Mouse (Mus musculus) monocyte, adult 5-6 weeks (primary cell): ENCODE measurements around the gene Mff. TPM values are rescaled to one million over a fixed set of nuclear protein-coding genes. Genes with fewer than 3 reads are reported as not detected.
A peak's percentile ranks its signal among the peaks of the same experiment; 100 is the strongest.

ENCODE experiments used
- ATAC-seq: fragments of 153-309, 156-312 bp; replicated peaks from 2 replicates; pipeline ENCODE4 v1.8.0; 2017; ENCODE audit warnings: mild to moderate bottlenecking; ENCODE audit not compliant: low TSS enrichment, insufficient number of reproducible peaks, severe bottlenecking, poor library complexity, low FRiP score
- total RNA-seq: library from RNA; stranded (forward); fragments of 200-1000, 200-491, 200-594 nt; gene quantifications from 3 replicates; pipeline ENCODE4 v1.2.3, GENCODE M21; 2017

Gene Mff
- total RNA-seq: 102 to 146 TPM (median 118 TPM) in 3 replicates

DNA sequence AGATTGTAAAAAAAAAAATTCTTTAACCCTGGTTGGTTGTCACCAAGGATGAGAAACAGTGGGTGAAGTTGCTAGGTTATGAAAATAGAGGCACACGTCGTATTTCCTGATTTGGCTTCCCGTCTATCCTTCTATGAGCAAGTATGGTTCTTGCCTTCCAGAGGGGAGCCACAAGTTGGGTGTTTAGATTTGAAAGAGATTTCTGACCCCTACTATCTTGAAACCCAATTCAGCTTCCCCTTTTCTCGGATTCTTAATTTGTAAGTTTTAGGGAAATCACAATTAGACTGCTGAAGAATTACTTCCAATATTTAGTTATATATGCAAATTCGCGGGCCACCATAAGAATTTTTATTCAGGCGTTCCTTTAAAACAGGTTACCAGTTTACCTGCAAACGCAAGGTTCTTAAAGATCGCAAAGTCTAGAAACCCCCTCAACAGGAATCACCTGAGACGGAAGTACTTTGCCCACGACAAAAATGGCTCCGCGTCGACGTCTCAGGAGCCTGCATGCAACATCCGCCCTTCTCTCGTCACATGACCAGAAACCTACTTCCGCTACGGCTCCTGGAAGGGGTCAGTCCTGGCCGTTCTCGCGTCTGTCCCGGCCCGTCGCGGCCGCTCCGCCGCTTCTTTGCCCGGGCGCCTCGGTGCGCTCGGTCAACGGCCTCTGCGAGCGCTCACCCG lies at the start of gene Mff:
Gene Mff, plus strand, starts transcription at position 552 of the 687 bp plus-strand sequence.
- peak; percentile 99 for ATAC-seq

DNA sequence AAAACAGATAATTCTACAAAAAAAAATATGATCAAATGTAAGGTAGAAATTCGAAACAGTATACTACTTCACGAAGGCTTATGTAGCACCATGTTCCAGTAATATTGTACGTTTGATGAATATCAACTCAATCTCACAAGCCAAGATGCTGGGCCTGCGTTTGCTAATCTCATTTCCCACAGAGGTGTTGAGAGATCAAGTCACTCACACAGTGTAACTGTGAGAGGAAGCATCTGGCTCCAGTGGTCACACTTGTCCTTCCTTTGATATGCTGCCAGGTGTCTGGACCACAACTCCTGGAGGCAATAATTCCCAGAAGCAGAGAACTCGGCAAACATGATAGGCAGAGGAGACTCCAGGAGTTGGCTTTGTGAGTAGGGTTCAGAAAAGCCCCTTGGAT lies 38.4 kb upstream of the Mff start:
- no peak for ATAC-seq

DNA sequence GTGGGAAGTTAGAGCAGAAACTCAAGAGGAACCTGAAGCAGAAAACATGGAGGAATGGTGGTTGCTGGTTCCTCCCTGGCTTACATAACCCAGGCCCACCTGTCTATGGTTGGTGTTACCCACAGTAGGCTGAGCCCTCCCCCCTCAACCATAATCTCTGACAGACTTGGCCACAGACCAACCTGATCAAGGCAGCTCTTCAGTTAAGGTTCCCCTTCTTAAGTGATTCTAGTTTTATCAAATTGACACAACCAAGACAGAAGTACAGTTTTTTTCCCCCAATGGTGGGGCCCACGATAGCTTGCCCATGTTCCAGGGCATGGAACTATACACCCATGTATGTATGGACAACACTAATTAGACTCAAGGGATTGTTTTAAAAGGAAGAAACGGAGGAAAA lies 37.8 kb upstream of the Mff start:
- ATAC-seq: no peak

DNA sequence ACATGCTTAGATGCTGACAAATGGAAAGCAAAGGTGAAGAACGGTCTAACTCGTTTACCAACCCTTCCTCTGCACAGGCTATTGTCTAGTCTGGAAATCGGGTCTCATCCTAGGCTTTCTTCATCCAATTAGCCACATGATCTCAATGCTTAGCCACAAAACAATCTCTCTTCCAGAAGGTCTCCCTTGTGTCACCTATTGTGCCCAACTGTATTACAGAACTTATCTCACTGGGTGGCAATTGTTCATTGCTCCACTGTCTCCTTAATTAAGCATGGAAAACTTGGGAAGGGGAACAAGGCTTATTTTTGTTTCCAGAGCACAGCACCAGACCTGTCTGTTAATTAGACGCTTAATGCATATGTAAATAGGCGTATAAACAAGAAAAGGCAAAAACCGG lies 36.8 kb upstream of the Mff start:
- ATAC-seq: no peak

DNA sequence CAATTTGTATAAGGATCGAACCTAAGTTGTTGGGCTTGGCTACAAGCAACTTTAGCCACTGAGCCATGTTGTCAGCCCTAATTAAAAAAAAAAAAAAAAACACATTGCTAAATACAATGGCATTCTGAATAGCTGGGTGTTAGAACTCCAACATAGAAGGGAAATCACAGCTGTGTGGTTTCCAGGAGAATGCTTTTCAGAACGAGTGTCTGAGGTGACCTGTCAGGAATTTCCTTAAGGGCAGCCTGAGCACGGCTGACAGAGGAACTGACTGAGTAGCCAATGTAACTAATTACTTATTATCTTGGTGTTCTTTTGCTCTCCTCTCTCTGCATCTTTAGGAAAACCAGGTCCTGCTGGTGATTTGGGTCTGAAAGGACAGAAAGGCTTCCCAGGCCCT lies 28.8 kb upstream of the Mff start:
- no peak for ATAC-seq

DNA sequence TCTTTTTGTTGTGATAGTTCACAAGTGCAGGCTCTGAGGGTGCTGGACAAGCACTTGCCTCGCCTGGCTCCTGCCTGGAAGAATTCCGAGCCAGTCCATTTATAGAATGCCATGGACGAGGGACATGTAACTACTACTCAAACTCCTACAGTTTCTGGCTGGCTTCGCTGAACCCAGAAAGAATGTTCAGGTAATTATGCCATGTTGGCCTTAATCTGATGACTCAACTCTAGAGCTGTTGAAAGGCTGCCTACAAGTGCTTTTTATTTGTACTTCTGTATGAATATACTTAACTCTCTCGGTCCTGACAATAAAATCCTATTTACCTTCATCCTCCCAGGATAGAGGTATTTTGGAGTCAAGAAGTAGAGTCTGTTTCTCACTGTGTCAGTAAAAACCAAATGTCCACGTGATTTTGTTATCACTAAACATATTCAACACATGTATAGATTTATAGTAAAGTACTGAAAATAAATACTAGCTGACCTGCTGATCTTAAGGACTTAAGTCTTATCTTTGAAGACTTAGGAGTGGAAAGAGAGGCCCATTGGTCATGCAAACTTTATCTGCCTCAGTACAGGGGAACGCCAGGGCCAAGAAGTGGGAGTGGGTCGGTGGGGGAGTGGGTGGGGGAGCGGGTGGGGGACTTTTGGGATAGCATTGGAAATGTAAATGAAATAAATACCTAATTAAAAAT lies 6.7 kb upstream of the Mff start:
- no peak for ATAC-seq

GRCm38 (mm10) chr1:82725026-82725874 lies 560 bp downstream of the Mff start:
- ATAC-seq: peak; percentile 68

GRCm38 (mm10) chr1:82725875-82726185 lies 1.1 kb downstream of the Mff start:
- ATAC-seq: no peak

GRCm38 (mm10) chr1:82726482-82726881 lies 1.8 kb downstream of the Mff start:
- no peak for ATAC-seq

DNA sequence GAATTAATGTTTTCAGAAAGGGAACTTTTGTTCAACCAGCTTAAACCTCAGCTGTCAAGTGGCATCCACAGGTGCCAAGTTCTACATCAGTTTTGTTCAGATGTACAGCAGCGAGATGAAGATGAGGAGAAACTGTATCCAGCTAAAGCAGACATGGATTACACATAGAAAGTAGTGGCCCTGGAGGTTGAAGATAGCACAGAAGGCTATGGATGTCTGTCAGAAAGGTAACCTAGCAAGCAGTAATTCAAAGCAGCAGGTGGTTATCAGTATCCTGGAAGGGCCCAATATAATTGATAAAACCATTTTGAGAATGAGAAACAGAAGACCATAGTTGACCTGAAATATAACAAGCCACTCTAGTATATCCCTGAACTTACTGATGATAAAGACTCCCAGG lies 8.7 kb downstream of the Mff start:
- ATAC-seq: no peak

DNA sequence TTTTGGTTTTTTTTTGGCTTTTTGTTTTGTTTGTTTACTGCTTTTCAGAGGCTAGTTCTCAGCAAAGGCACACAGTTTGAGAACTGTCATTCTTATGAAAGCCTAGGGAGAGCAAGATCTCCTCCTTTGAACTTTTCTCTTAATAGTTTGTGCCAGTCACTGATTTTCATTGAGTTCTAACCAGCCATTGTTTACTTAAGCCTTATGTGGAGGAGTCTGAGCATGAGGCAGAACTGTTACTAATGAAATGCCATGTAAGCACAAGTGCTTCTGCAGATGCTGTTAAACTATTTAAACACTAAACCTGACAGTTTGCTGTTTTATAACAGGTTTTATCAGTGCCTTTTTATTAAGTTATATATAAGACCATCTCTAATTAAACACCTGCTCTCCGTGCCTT lies 13.4 kb downstream of the Mff start:
- ATAC-seq: no peak

- no peak for ATAC-seq
Measured at GRCm38 (mm10) chr1:82741539-82741938, 16.8 kb downstream of the Mff start.

GRCm38 (mm10) chr1:82743962-82744361 lies 19.3 kb downstream of the Mff start:
- no peak for ATAC-seq

- ATAC-seq: no peak
Measured at GRCm38 (mm10) chr1:82746408-82746807, 21.7 kb downstream of the Mff start.

- no peak for ATAC-seq
Measured at GRCm38 (mm10) chr1:82747714-82748452, 23.2 kb downstream of the Mff start.

DNA sequence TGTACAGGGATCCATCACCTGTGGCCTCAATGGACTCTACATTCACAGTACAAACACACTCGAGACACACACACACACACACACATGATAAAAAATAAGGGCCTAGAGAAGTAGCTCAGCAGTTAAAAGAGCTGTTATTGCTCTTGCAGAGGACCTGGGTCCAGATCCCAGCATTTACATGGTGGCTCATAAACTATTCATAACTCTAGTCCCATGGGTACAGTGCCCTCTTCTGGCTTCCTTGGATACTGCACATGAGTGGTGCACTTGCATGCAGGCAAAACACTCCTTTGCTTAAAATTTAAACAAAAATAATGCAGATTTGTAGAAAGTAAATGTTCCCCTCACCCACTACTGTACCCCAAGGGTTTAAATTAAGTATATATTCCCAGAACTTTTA lies 34.8 kb downstream of the Mff start:
- ATAC-seq: no peak

- ATAC-seq: peak; percentile 36; the same call in 1 of the 2 replicates
Measured at GRCm38 (mm10) chr1:82761454-82762169, 36.9 kb downstream of the Mff start.

DNA sequence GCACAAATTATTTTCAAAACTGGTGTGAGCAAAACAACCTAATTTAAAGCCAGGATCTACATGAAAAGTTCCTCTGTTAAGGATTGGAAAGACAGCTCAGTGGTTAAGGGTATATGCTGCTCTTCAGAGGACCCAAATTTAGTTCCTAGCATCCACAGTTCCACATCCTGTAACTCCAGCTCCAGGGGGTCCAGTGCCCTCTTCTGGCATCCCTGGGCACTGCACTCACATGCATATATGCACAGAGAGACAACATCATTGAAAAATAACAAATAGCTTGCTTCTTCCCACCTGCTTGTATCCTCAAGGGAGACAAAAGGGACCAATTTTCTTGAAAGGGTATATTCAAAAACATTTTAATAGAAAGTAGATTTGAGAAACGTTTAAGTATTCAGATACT lies 37.6 kb downstream of the Mff start:
- no peak for ATAC-seq

DNA sequence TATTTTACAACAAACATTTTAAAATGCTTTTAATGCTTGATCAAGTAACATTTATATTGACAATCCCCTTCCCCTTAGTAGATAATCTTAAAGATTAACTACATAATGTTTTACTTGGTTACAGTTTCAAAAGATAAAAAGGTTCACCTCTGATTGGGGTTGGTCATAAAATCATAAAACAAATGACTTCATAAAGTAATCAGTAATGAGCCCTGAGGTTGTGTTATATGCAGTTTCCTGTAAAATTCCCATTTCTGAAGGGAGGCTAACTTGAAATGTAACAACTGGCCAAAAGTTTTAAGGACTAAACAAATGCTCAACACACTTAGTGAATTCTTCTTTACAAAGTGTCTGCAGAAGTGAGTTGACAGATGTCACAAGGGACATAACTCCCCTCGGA lies 41.5 kb downstream of the Mff start:
- no peak for ATAC-seq
